Mouse (Mus musculus): ENCODE data around the gene Camk2g. TPM values are rescaled to one million over a fixed set of nuclear protein-coding genes. Genes with fewer than 3 reads are reported as not detected.

The Camk2g gene
- polyA plus RNA-seq, 1 experiment from 2014 or later, result 13.2 TPM

DNA sequence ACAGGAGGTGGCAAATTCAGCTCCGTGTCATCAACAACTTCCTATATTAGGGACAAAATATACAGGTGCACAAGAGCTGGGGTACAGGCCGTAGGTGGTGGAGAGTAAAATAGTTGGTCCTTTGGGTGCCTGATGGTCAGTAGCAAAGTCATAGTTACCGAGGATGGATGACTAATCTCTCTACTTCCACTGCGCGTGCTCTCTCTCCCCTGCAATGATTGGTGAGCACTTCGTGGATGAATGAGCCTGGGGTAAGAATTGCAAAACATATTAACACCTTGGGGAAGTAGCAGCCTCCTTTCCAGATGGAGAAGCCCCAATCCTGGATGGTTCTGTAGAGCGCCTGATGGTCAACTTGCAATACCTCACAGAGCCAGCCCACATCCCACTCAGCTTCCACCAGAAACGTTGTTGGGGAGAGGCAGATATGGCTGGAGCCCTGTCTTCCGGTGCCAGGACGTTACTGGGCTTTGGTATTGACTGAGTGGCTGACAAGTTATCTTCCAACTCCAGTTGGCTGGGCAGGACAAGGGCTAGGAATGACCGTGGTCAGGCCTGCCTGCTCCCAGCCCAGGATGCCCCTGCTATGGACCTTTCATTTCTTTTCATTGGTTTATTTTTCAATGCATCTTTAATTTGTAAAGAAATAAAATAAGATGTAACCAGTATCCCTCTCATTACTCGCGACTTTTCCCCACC is 99.6 kb downstream of the Camk2g start:
- ATAC-seq, result peak; percentile 27
- Histone ChIP-seq H3K4me1 (peaks cover 53% of the 10 kb centered on the region), H3K4me3 (peak overlapping the region; percentile 94), H3K36me3 (peaks cover 80% of the 10 kb centered on the region), H3K27me3 (replicated peaks) (no peaks in the 10 kb centered on the region), H3K9ac (peak overlapping the region; percentile 94), H3K27ac (peak overlapping the region; percentile 96), H3K9me3 (replicated peaks) (no peaks in the 10 kb centered on the region), H3K4me2 (peak overlapping the region; percentile 90)
- WGBS (ENCODE audit: insufficient replicate concordance), result 41% methylated on average over 13 of the region's 13 CpGs

GRCm38 (mm10) chr14:20693589-20694101 is 100.2 kb downstream of the Camk2g start:
- Histone ChIP-seq H3K27me3 (replicated peaks) (no peaks in the 10 kb centered on the region), H3K9ac (no peak overlapping the region), H3K4me2 (peak overlapping the region; percentile 90), H3K4me3 (no peak overlapping the region; the same call in 1 of the 2 replicates), H3K27ac (peak overlapping the region; percentile 96), H3K4me1 (peaks cover 46% of the 10 kb centered on the region), H3K9me3 (replicated peaks) (no peaks in the 10 kb centered on the region), H3K36me3 (peaks cover 80% of the 10 kb centered on the region)
- ATAC-seq, result no peak
- 74% methylated on average over 10 of the region's 10 CpGs for WGBS (ENCODE audit: insufficient replicate concordance)

DNA sequence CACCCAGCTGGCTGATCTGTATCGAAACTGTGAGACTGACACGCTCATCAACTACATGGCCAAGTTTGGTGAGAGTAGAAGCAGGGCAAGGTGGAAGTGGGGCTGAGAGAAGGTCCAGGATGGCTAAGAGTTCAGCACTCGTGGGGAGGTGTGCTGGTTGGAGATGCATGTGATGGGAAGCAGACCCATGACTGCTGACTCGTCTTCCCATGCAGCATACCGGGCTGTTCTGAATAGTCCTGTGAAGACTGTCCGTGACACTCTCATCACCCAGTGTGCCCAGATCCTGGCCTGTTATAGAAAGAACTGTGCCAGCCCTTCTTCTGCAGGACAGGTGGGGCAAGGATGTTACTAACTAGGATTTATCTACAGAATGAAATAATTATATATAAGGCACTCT is 102.1 kb downstream of the Camk2g start:
- peaks cover 27% of the 10 kb centered on the region for H3K4me1 ChIP-seq
- peaks cover 85% of the 10 kb centered on the region for H3K36me3 ChIP-seq
- H3K27ac ChIP-seq, result no peak overlapping the region
- no peak overlapping the region for H3K4me3 ChIP-seq
- H3K9ac ChIP-seq, result no peak overlapping the region
- no peaks in the 10 kb centered on the region for H3K9me3 ChIP-seq (replicated peaks)
- no peaks in the 10 kb centered on the region for H3K27me3 ChIP-seq (replicated peaks)
- no peak for ATAC-seq
- WGBS (ENCODE audit: insufficient replicate concordance), result 81% methylated on average over 6 of the region's 6 CpGs
- no peak overlapping the region for H3K4me2 ChIP-seq

GRCm38 (mm10) chr14:20689009-20689408 is 104.9 kb downstream of the Camk2g start:
- H3K9me3 ChIP-seq (replicated peaks), result no peaks in the 10 kb centered on the region
- H3K4me3 ChIP-seq, result no peak overlapping the region
- no peak for ATAC-seq
- peaks cover 8% of the 10 kb centered on the region for H3K4me1 ChIP-seq
- no peak overlapping the region for H3K9ac ChIP-seq
- no peak overlapping the region; the same call in 1 of the 2 replicates for H3K27ac ChIP-seq
- no peaks in the 10 kb centered on the region for H3K27me3 ChIP-seq (replicated peaks)
- H3K36me3 ChIP-seq, result peaks cover 100% of the 10 kb centered on the region
- H3K4me2 ChIP-seq, result no peak overlapping the region
- WGBS (ENCODE audit: insufficient replicate concordance), result 78% methylated on average over 2 of the region's 2 CpGs

DNA sequence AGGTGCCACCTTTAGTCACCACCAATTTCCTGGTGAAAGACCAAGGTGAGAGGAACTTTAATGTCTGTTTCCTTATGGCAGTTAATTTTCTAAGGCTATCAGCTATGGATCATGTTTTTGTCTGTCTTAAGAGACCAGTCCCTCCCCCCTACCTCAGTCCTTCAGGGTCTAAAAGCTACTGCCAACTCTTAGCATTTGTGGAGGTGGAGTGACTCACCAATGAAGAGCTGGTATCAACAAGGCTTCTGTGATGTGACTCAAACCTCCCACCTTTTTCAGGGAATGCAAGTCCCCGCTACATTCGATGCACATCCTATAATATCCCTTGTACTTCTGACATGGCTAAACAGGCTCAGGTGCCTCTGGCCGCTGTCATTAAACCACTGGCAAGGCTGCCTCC is 107.3 kb downstream of the Camk2g start:
- 89% methylated on average over 3 of the region's 3 CpGs for WGBS (ENCODE audit: insufficient replicate concordance)
- no peak overlapping the region for H3K9ac ChIP-seq
- no peak overlapping the region for H3K4me2 ChIP-seq
- peaks cover 6% of the 10 kb centered on the region; the same call in 1 of the 2 replicates for H3K4me1 ChIP-seq
- no peaks in the 10 kb centered on the region for H3K27me3 ChIP-seq (replicated peaks)
- no peak overlapping the region for H3K27ac ChIP-seq
- no peaks in the 10 kb centered on the region for H3K9me3 ChIP-seq (replicated peaks)
- no peak for ATAC-seq
- no peak overlapping the region for H3K4me3 ChIP-seq
- H3K36me3 ChIP-seq, result peaks cover 100% of the 10 kb centered on the region

Small RNA genes lying within 50 kb of the gene (microRNA-seq; reads per million reads assigned to microRNA genes)
- 1.8 reads per million for gene Mir6946

Other genes with a start within 250 kb of the Camk2g start
- gene Ppp3cb, start 247.5 kb downstream of the Camk2g start, polyA plus RNA-seq (2016; fragmentation: Nextera tagmentation; extraction: Ambion mirVana), result 26.8 and 30.0 TPM in 2 replicates
- 2.2 and 2.3 TPM in 2 replicates for gene Usp54, start 153.0 kb downstream of the Camk2g start, polyA plus RNA-seq (2016; fragmentation: Nextera tagmentation; extraction: Ambion mirVana)
- 0.38 TPM in 1 of 2 replicates, not detected in the other for gene Myoz1, start 137.5 kb downstream of the Camk2g start, polyA plus RNA-seq (2016; fragmentation: Nextera tagmentation; extraction: Ambion mirVana)
- 0.25 and 0.54 TPM in 2 replicates for gene Synpo2l, start 125.7 kb downstream of the Camk2g start, polyA plus RNA-seq (2016; fragmentation: Nextera tagmentation; extraction: Ambion mirVana)
- 51.9 and 54.6 TPM in 2 replicates for gene Sec24c, start 119.8 kb downstream of the Camk2g start, polyA plus RNA-seq (2016; fragmentation: Nextera tagmentation; extraction: Ambion mirVana)
- 10.2 and 11.5 TPM in 2 replicates for gene Fut11, start 99.1 kb downstream of the Camk2g start, polyA plus RNA-seq (2016; fragmentation: Nextera tagmentation; extraction: Ambion mirVana)
- gene Chchd1, start 91.1 kb downstream of the Camk2g start, polyA plus RNA-seq (2016; fragmentation: Nextera tagmentation; extraction: Ambion mirVana), result 178 and 187 TPM in 2 replicates
- gene Zswim8, start 86.5 kb downstream of the Camk2g start, polyA plus RNA-seq (2016; fragmentation: Nextera tagmentation; extraction: Ambion mirVana), result 10.7 and 11.1 TPM in 2 replicates
- gene Ndst2, start 59.5 kb downstream of the Camk2g start, polyA plus RNA-seq (2016; fragmentation: Nextera tagmentation; extraction: Ambion mirVana), result 22.4 and 24.9 TPM in 2 replicates
- 0.49 TPM in 2 replicates for gene Plau, start 42.6 kb upstream of the Camk2g start, polyA plus RNA-seq (2016; fragmentation: Nextera tagmentation; extraction: Ambion mirVana)
- 36.0 and 37.7 TPM in 2 replicates for gene Vcl, start 135.3 kb upstream of the Camk2g start, polyA plus RNA-seq (2016; fragmentation: Nextera tagmentation; extraction: Ambion mirVana)